Mouse (Mus musculus) kidney, adult 18-20 months (tissue): ENCODE measurements around the gene Atrnl1.

Source experiments
- DNase-seq: peaks from one replicate; pipeline ENCODE4 v3.0.0; 2021

Atrnl1 gene

GRCm38 (mm10) chr19:58050986-58051385, 440.2 kb downstream of the Atrnl1 start:
- no peak for DNase-seq

- no peak for DNase-seq
These were observed 441.1 kb downstream of the Atrnl1 start for GRCm38 (mm10) chr19:58051905-58052304.

GRCm38 (mm10) chr19:58052444-58053135, 441.8 kb downstream of the Atrnl1 start:
- no peak for DNase-seq

GRCm38 (mm10) chr19:58059719-58060118, 448.9 kb downstream of the Atrnl1 start:
- no peak for DNase-seq

- no peak for DNase-seq
These were observed 449.5 kb downstream of the Atrnl1 start for GRCm38 (mm10) chr19:58060199-58060853.

GRCm38 (mm10) chr19:58060854-58061358, 450.1 kb downstream of the Atrnl1 start:
- no peak for DNase-seq

GRCm38 (mm10) chr19:58061933-58062332, 451.1 kb downstream of the Atrnl1 start:
- no peak for DNase-seq

GRCm38 (mm10) chr19:58063541-58063940, 452.7 kb downstream of the Atrnl1 start:
- no peak for DNase-seq

- no peak for DNase-seq
These were observed 453.5 kb downstream of the Atrnl1 start for GRCm38 (mm10) chr19:58064116-58065000.

- no peak for DNase-seq
These were observed 454.1 kb downstream of the Atrnl1 start for GRCm38 (mm10) chr19:58065001-58065314.

- no peak for DNase-seq
These were observed 454.7 kb downstream of the Atrnl1 start for GRCm38 (mm10) chr19:58065514-58065913.

GRCm38 (mm10) chr19:58068114-58068513, 457.3 kb downstream of the Atrnl1 start:
- no peak for DNase-seq

- no peak for DNase-seq
These were observed 458.1 kb downstream of the Atrnl1 start for GRCm38 (mm10) chr19:58068958-58069357.

GRCm38 (mm10) chr19:58072404-58072803, 461.6 kb downstream of the Atrnl1 start:
- no peak for DNase-seq

- DNase-seq, result no peak
These were observed 462.0 kb downstream of the Atrnl1 start for GRCm38 (mm10) chr19:58072846-58073245.

- DNase-seq, result no peak
These were observed 464.4 kb downstream of the Atrnl1 start for GRCm38 (mm10) chr19:58075252-58075651.

- no peak for DNase-seq
These were observed 466.1 kb downstream of the Atrnl1 start for GRCm38 (mm10) chr19:58076961-58077371.

- DNase-seq, result no peak
These were observed 466.8 kb downstream of the Atrnl1 start for GRCm38 (mm10) chr19:58077529-58078070.

GRCm38 (mm10) chr19:58080168-58080567, 469.3 kb downstream of the Atrnl1 start:
- no peak for DNase-seq

GRCm38 (mm10) chr19:58082751-58083150, 471.9 kb downstream of the Atrnl1 start:
- DNase-seq, result no peak

- no peak for DNase-seq
These were observed 474.0 kb downstream of the Atrnl1 start for GRCm38 (mm10) chr19:58084826-58085225.

GRCm38 (mm10) chr19:58086734-58087133, 475.9 kb downstream of the Atrnl1 start:
- DNase-seq, result no peak

- no peak for DNase-seq
These were observed 477.1 kb downstream of the Atrnl1 start for GRCm38 (mm10) chr19:58087901-58088300.
